Mouse (Mus musculus) C2C12 (cell line): ENCODE results near the gene Tff2. TPM values are rescaled to one million over a fixed set of nuclear protein-coding genes. Genes with fewer than 3 reads are reported as not detected.

Experiments
- H3K27me3 ChIP-seq: one replicate; pipeline ENCODE4 v1.6.1; 2011; ENCODE audit not compliant: control insufficient read depth, insufficient read depth, insufficient read length
- H3K36me3 ChIP-seq: one replicate; pipeline ENCODE4 v1.6.1; 2011; ENCODE audit not compliant: control insufficient read depth, insufficient read depth
- H3K4me3 ChIP-seq: one replicate; pipeline ENCODE4 v1.5.1; 2011; ENCODE audit warnings: mild to moderate bottlenecking, control low read depth; ENCODE audit not compliant: poor library complexity, insufficient read depth, severe bottlenecking
- H3K79me2 ChIP-seq: one replicate; pipeline ENCODE4 v1.6.1; 2011; ENCODE audit not compliant: control insufficient read depth, insufficient read depth
- H3K79me3 ChIP-seq: one replicate; pipeline ENCODE4 v1.6.1; 2011; ENCODE audit warnings: low read depth, control low read depth
- H3ac ChIP-seq: one replicate; pipeline ENCODE3; 2011; ENCODE audit warnings: low read depth; ENCODE audit not compliant: control insufficient read depth, insufficient read length
- CEBPB ChIP-seq: IDR thresholded peaks from one replicate; pipeline ENCODE4 v1.6.1; 2011; ENCODE audit warnings: low read depth, mild to moderate bottlenecking, control low read depth, moderate library complexity
- CTCF ChIP-seq: IDR thresholded peaks from one replicate; pipeline ENCODE4 v1.5.1; 2011; ENCODE audit not compliant: control insufficient read depth, insufficient read depth, insufficient read length
- FOSL1 ChIP-seq: IDR thresholded peaks from one replicate; pipeline ENCODE4 v1.8.0; 2011; ENCODE audit warnings: mild to moderate bottlenecking, low read length; ENCODE audit not compliant: poor library complexity, insufficient read depth, severe bottlenecking
- MAX ChIP-seq: IDR thresholded peaks from one replicate; pipeline ENCODE4 v1.6.1; 2011; ENCODE audit warnings: mild to moderate bottlenecking, control low read depth
- MYOD1 ChIP-seq: IDR thresholded peaks from one replicate; pipeline ENCODE4 v1.6.1; 2011; ENCODE audit warnings: low read depth; ENCODE audit not compliant: control insufficient read depth, insufficient read length
- MYOG ChIP-seq: IDR thresholded peaks from one replicate; pipeline ENCODE4 v1.6.1; 2011; ENCODE audit not compliant: control insufficient read depth, insufficient read length; ENCODE audit errors: extremely low read depth
- USF1 ChIP-seq: IDR thresholded peaks from one replicate; pipeline ENCODE4 v1.6.1; 2011; ENCODE audit warnings: low read depth, mild to moderate bottlenecking, control low read depth, moderate library complexity
- polyA plus RNA-seq: library from polyadenylated mRNA; unstranded; fragments of >200 nt; fragmentation: generic; extraction: Trizol; gene quantifications from one replicate; pipeline ENCODE4 v1.2.1, GENCODE M21; 2012; ENCODE audit warnings: missing spikeins

Gene Tff2
- polyA plus RNA-seq, 1 experiment, result not detected

- H3ac ChIP-seq, result no peak overlapping the region
- no peaks in the 10 kb centered on the region for H3K79me2 ChIP-seq
- H3K4me3 ChIP-seq, result no peak overlapping the region
- H3K36me3 ChIP-seq, result no peaks in the 10 kb centered on the region
- H3K79me3 ChIP-seq, result no peaks in the 10 kb centered on the region
- no peak for TF ChIP-seq CTCF
- no peak for TF ChIP-seq FOSL1
- TF ChIP-seq MAX, result no peak
- no peak for TF ChIP-seq USF1
- TF ChIP-seq MYOD1, result no peak
- no peak for TF ChIP-seq CEBPB
- no peak for TF ChIP-seq MYOG
- H3K27me3 ChIP-seq, result no peaks in the 10 kb centered on the region
Measured at GRCm38 (mm10) chr17:31183180-31183974, 39.3 kb upstream of the Tff2 start.

GRCm38 (mm10) chr17:31181490-31181889 is 37.4 kb upstream of the Tff2 start:
- TF ChIP-seq CTCF (no peak), MYOG (no peak), FOSL1 (no peak), USF1 (peak; percentile 61)

GRCm38 (mm10) chr17:31176321-31176720 is 32.2 kb upstream of the Tff2 start:
- Histone ChIP-seq H3K79me3 (no peaks in the 10 kb centered on the region), H3K79me2 (no peaks in the 10 kb centered on the region), H3K4me3 (no peak overlapping the region), H3ac (no peak overlapping the region), H3K36me3 (no peaks in the 10 kb centered on the region), H3K27me3 (no peaks in the 10 kb centered on the region)
- TF ChIP-seq FOSL1 (no peak), CEBPB (no peak), CTCF (no peak), MAX (no peak), MYOD1 (no peak)

More at GRCm38 (mm10) chr17:31181490-31181889, 37.4 kb upstream of the Tff2 start:
- Histone ChIP-seq H3K79me2 (no peaks in the 10 kb centered on the region), H3ac (no peak overlapping the region), H3K36me3 (no peaks in the 10 kb centered on the region), H3K79me3 (no peaks in the 10 kb centered on the region), H3K4me3 (no peak overlapping the region), H3K27me3 (no peaks in the 10 kb centered on the region)

GRCm38 (mm10) chr17:31169796-31170195 is 25.7 kb upstream of the Tff2 start:
- H3K27me3 ChIP-seq, result no peaks in the 10 kb centered on the region
- H3ac ChIP-seq, result no peak overlapping the region

GRCm38 (mm10) chr17:31165127-31165526 is 21.0 kb upstream of the Tff2 start, which contains the start of gene Tff1:
TSS of gene Tff1 (minus strand) at chr17:31165277.
- no peaks in the 10 kb centered on the region for H3K79me2 ChIP-seq
- H3K4me3 ChIP-seq, result no peak within 1 kb of the TSS
- H3K27me3 ChIP-seq, result no peaks in the 10 kb centered on the region
- no peaks in the 10 kb centered on the region for H3K79me3 ChIP-seq
- no peaks in the 10 kb centered on the region for H3K36me3 ChIP-seq
- TF ChIP-seq CEBPB, result no peak
- no peak for TF ChIP-seq CTCF
- no peak for TF ChIP-seq FOSL1
- TF ChIP-seq USF1, result no peak
- no peak for TF ChIP-seq MYOG
- TF ChIP-seq MAX, result no peak
- no peak for TF ChIP-seq MYOD1
- H3ac ChIP-seq, result no peak within 1 kb of the TSS

More at GRCm38 (mm10) chr17:31169796-31170195, 25.7 kb upstream of the Tff2 start:
- Histone ChIP-seq H3K36me3 (no peaks in the 10 kb centered on the region), H3K79me2 (no peaks in the 10 kb centered on the region), H3K4me3 (no peak overlapping the region), H3K79me3 (no peaks in the 10 kb centered on the region)
- TF ChIP-seq MYOD1 (no peak), USF1 (no peak), CEBPB (no peak), MYOG (no peak), CTCF (no peak), FOSL1 (no peak), MAX (no peak)

GRCm38 (mm10) chr17:31163821-31164220 is 19.7 kb upstream of the Tff2 start:
- no peak for TF ChIP-seq CEBPB
- TF ChIP-seq MAX, result no peak
- no peak for TF ChIP-seq CTCF
- TF ChIP-seq MYOD1, result no peak
- no peak for TF ChIP-seq FOSL1
- no peak for TF ChIP-seq USF1
- no peak for TF ChIP-seq MYOG

More at GRCm38 (mm10) chr17:31163821-31164220, 19.7 kb upstream of the Tff2 start:
- Histone ChIP-seq H3K79me2 (no peaks in the 10 kb centered on the region), H3ac (no peak overlapping the region), H3K79me3 (no peaks in the 10 kb centered on the region), H3K36me3 (no peaks in the 10 kb centered on the region), H3K27me3 (no peaks in the 10 kb centered on the region), H3K4me3 (no peak overlapping the region)
